Mouse (Mus musculus) bone marrow macrophage, adult 2 months (primary cell): ENCODE measurements around the gene Rln3. TPM values are rescaled to one million over a fixed set of nuclear protein-coding genes. Genes with fewer than 3 reads are reported as not detected.

Experiments used
- H3K27ac ChIP-seq: 2 replicates; pipeline ENCODE4 v1.5.1; 2012; ENCODE audit warnings: low read depth, low read length; ENCODE audit not compliant: insufficient read depth
- H3K4me1 ChIP-seq: 2 replicates; pipeline ENCODE4 v1.6.1; 2012; ENCODE audit warnings: low read length; ENCODE audit not compliant: control insufficient read depth, insufficient read depth
- H3K4me3 ChIP-seq: 2 replicates; pipeline ENCODE4 v1.5.1; 2012; ENCODE audit warnings: mild to moderate bottlenecking, low read length, moderate library complexity; ENCODE audit not compliant: insufficient read depth
- CTCF ChIP-seq: IDR thresholded peaks from 2 replicates; pipeline ENCODE4 v1.5.1; 2012; ENCODE audit warnings: low read depth, mild to moderate bottlenecking, low read length, moderate library complexity
- POLR2A ChIP-seq: IDR thresholded peaks from 2 replicates; pipeline ENCODE4 v1.6.1; 2012; ENCODE audit warnings: mild to moderate bottlenecking, low read depth, low read length, borderline replicate concordance
- polyA plus RNA-seq: library from polyadenylated mRNA; stranded (reverse); fragments of >200 nt; gene quantifications from 2 replicates; pipeline ENCODE4 v1.2.4, GENCODE M21; 2012; ENCODE audit not compliant: missing spikeins, insufficient read depth, insufficient read length

Rln3 gene
- polyA plus RNA-seq, 1 experiment = not detected

- no peak overlapping the region for H3K27ac ChIP-seq
- no peak overlapping the region for H3K4me3 ChIP-seq
- H3K4me1 ChIP-seq = peaks cover 41% of the 10 kb centered on the region
- no peak for TF ChIP-seq CTCF
- TF ChIP-seq POLR2A = no peak
These were observed 28.6 kb upstream of the Rln3 start for GRCm38 (mm10) chr8:84073230-84073976.

- no peak overlapping the region for H3K27ac ChIP-seq
- no peak for TF ChIP-seq POLR2A
- TF ChIP-seq CTCF = no peak
- no peak overlapping the region for H3K4me3 ChIP-seq
- peaks cover 50% of the 10 kb centered on the region for H3K4me1 ChIP-seq
These were observed 27.5 kb upstream of the Rln3 start for GRCm38 (mm10) chr8:84072321-84072720.

GRCm38 (mm10) chr8:84071921-84072320, 27.1 kb upstream of the Rln3 start:
- H3K4me1 ChIP-seq = peaks cover 50% of the 10 kb centered on the region
- H3K27ac ChIP-seq = 0 out of 2 replicates have a peak overlapping the region, but pooled peaks have one; percentile 12
- no peak overlapping the region for H3K4me3 ChIP-seq
- TF ChIP-seq POLR2A = no peak
- TF ChIP-seq CTCF = no peak

- Histone ChIP-seq H3K4me1 (peaks cover 50% of the 10 kb centered on the region), H3K27ac (no peak overlapping the region), H3K4me3 (no peak overlapping the region)
- TF ChIP-seq CTCF = no peak
These were observed 25.9 kb upstream of the Rln3 start for GRCm38 (mm10) chr8:84070667-84071066.

- H3K27ac ChIP-seq = 0 out of 2 replicates have a peak overlapping the region, but pooled peaks have one; percentile 3
- H3K4me1 ChIP-seq = peaks cover 53% of the 10 kb centered on the region
- no peak overlapping the region for H3K4me3 ChIP-seq
- TF ChIP-seq POLR2A = no peak
- TF ChIP-seq CTCF = no peak
These were observed 25.4 kb upstream of the Rln3 start for GRCm38 (mm10) chr8:84070241-84070640.

GRCm38 (mm10) chr8:84069750-84070149, 24.9 kb upstream of the Rln3 start:
- H3K4me3 ChIP-seq = no peak overlapping the region
- no peak for TF ChIP-seq CTCF
- TF ChIP-seq POLR2A = no peak
- H3K4me1 ChIP-seq = peaks cover 57% of the 10 kb centered on the region
- H3K27ac ChIP-seq = 0 out of 2 replicates have a peak overlapping the region, but pooled peaks have one; percentile 3

- peaks cover 60% of the 10 kb centered on the region for H3K4me1 ChIP-seq
- no peak overlapping the region for H3K27ac ChIP-seq
- TF ChIP-seq POLR2A (no peak), CTCF (no peak)
- no peak overlapping the region for H3K4me3 ChIP-seq
These were observed 24.4 kb upstream of the Rln3 start for GRCm38 (mm10) chr8:84069169-84069568.

- no peak overlapping the region; the same call in 1 of the 2 replicates for H3K27ac ChIP-seq
- peaks cover 67% of the 10 kb centered on the region for H3K4me1 ChIP-seq
These were observed 23.7 kb upstream of the Rln3 start for GRCm38 (mm10) chr8:84068316-84069035.

GRCm38 (mm10) chr8:84067911-84068310, 23.1 kb upstream of the Rln3 start:
- Histone ChIP-seq H3K4me1 (peaks cover 69% of the 10 kb centered on the region), H3K27ac (no peak overlapping the region), H3K4me3 (peak overlapping the region; percentile 63)
- TF ChIP-seq POLR2A (no peak), CTCF (no peak)

More at GRCm38 (mm10) chr8:84068316-84069035, 23.7 kb upstream of the Rln3 start:
- TF ChIP-seq POLR2A (no peak), CTCF (no peak)
- H3K4me3 ChIP-seq = no peak overlapping the region

- TF ChIP-seq CTCF = no peak
- TF ChIP-seq POLR2A = no peak
- H3K27ac ChIP-seq = peak overlapping the region; percentile 71
- H3K4me1 ChIP-seq = peaks cover 65% of the 10 kb centered on the region
- peak overlapping the region; percentile 63 for H3K4me3 ChIP-seq
These were observed 22.3 kb upstream of the Rln3 start for GRCm38 (mm10) chr8:84067047-84067573.
